Mouse (Mus musculus) A20 (cell line): Measurements from ENCODE around the gene Rab21.

Experiments
- DNase-seq: peaks from one replicate; pipeline ENCODE4 v3.0.0-alpha.2; 2011; ENCODE audit warnings: low read depth, low spot score

Gene Rab21

GRCm38 (mm10) chr10:115284170-115284569, 31.2 kb downstream of the Rab21 start:
- DNase-seq: no peak

GRCm38 (mm10) chr10:115281381-115281780, 34.0 kb downstream of the Rab21 start:
- peak; percentile 65 for DNase-seq

GRCm38 (mm10) chr10:115271649-115272048, 43.7 kb downstream of the Rab21 start:
- peak; percentile 28 for DNase-seq

GRCm38 (mm10) chr10:115270612-115271390, 44.6 kb downstream of the Rab21 start:
- DNase-seq: no peak

GRCm38 (mm10) chr10:115262926-115263562, 52.4 kb downstream of the Rab21 start:
- no peak for DNase-seq

GRCm38 (mm10) chr10:115262261-115262660, 53.1 kb downstream of the Rab21 start:
- no peak for DNase-seq

- no peak for DNase-seq
These were observed 54.0 kb downstream of the Rab21 start for GRCm38 (mm10) chr10:115261428-115261827.

GRCm38 (mm10) chr10:115256162-115256561, 59.2 kb downstream of the Rab21 start:
- no peak for DNase-seq

GRCm38 (mm10) chr10:115253521-115253920, 61.9 kb downstream of the Rab21 start:
- no peak for DNase-seq

GRCm38 (mm10) chr10:115252321-115252757, 63.1 kb downstream of the Rab21 start:
- peak; percentile 55 for DNase-seq

- peak; percentile 99 for DNase-seq
These were observed 64.1 kb downstream of the Rab21 start, which contains the start of gene Tbc1d15 for GRCm38 (mm10) chr10:115251088-115251934. TSS of gene Tbc1d15 (minus strand) at chr10:115251467.

- peak; percentile 70 for DNase-seq
These were observed 64.9 kb downstream of the Rab21 start for GRCm38 (mm10) chr10:115250235-115251087.

GRCm38 (mm10) chr10:115248041-115248440, 67.4 kb downstream of the Rab21 start:
- DNase-seq: no peak

GRCm38 (mm10) chr10:115245488-115245887, 69.9 kb downstream of the Rab21 start:
- DNase-seq: peak; percentile 49

GRCm38 (mm10) chr10:115241082-115241595, 74.3 kb downstream of the Rab21 start:
- peak; percentile 21 for DNase-seq

- DNase-seq: no peak
These were observed 77.5 kb downstream of the Rab21 start for GRCm38 (mm10) chr10:115237931-115238330.
